Mouse (Mus musculus): Measurements from ENCODE around the gene Sh3bp2. TPM values are rescaled to one million over a fixed set of nuclear protein-coding genes. Genes with fewer than 3 reads are reported as not detected.
A peak's percentile ranks its signal among the peaks of the same experiment; 100 is the strongest.

Sh3bp2 gene
- polyA plus RNA-seq, 1 experiment from 2014 or later = 13.9 TPM

DNA sequence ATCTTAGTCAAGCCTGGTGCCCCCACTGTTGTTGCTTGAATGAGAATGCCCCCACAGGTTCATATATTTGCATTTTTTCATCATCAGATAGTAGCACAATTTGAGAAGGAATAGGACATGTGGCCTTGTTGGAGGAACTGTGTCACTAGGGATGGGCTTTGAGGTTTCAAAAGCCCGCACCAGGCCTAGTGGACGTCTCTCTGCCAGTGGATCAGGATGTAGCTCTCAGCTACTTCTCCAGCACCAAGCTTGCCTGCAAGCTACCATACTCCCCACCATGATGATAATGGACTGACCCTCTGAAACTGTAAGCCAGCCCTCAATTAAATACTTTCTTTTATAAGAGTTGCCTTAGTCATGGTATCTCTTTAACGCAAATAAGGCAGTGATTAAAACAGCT lies 13.2 kb upstream of the Sh3bp2 start:
- H3K36me3 ChIP-seq = no peaks in the 10 kb centered on the region
- WGBS = 84% methylated on average over 3 of the region's 3 CpGs
- no peak overlapping the region for H3K27ac ChIP-seq
- no peaks in the 10 kb centered on the region for H3K9me3 ChIP-seq
- H3K4me3 ChIP-seq = no peak overlapping the region
- H3K4me1 ChIP-seq = peaks cover 16% of the 10 kb centered on the region
- peaks cover 11% of the 10 kb centered on the region; the same call in 1 of the 2 replicates for H3K27me3 ChIP-seq
- peak overlapping the region; percentile 95 for H3K4me2 ChIP-seq
- ATAC-seq (ENCODE audit: insufficient number of reproducible peaks, insufficient read depth, low FRiP score, low TSS enrichment, low read depth) = no peak
- H3K9ac ChIP-seq = no peak overlapping the region

- Histone ChIP-seq H3K27ac (no peak within 1 kb of the TSS), H3K4me3 (peak within 1 kb of the TSS; percentile 74), H3K36me3 (no peaks in the 10 kb centered on the region), H3K4me1 (peaks cover 16% of the 10 kb centered on the region), H3K4me2 (peak within 1 kb of the TSS; percentile 95), H3K9ac (peak within 1 kb of the TSS; percentile 81), H3K27me3 (peaks cover 11% of the 10 kb centered on the region; the same call in 1 of the 2 replicates), H3K9me3 (no peaks in the 10 kb centered on the region)
- WGBS = under 1% methylated on average over 64 of the region's 64 CpGs
- ATAC-seq (ENCODE audit: insufficient number of reproducible peaks, insufficient read depth, low FRiP score, low TSS enrichment, low read depth) = peak; percentile 95
Measured at GRCm38 (mm10) chr5:34513466-34514217, 12.0 kb upstream of the Sh3bp2 start, which contains the start of gene Tnip2. Gene Tnip2, minus strand, starts transcription at chr5:34513991.

DNA sequence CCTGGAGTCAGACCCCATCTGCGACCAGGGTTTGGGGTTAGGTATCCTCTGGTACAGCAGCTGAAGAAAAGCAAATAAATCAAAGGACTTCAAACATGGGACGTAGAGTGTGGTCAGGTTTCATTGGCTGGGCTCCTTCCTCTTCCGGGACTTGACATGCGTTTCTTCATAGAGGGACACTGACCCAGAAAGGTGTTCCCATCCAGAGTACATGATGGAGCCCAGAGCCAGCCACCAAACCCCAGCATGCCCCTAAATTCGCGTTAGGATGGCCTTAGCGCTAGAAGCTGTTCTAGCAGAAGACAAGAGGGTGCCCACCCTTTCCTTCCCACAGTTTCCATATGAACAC lies 11.4 kb upstream of the Sh3bp2 start:
- Histone ChIP-seq H3K4me2 (peak overlapping the region; percentile 95), H3K27me3 (peaks cover 11% of the 10 kb centered on the region; the same call in 1 of the 2 replicates), H3K9me3 (no peaks in the 10 kb centered on the region), H3K36me3 (no peaks in the 10 kb centered on the region), H3K27ac (no peak overlapping the region), H3K4me3 (peak overlapping the region; percentile 74), H3K4me1 (peaks cover 16% of the 10 kb centered on the region), H3K9ac (0 out of 2 replicates have a peak overlapping the region, but pooled peaks have one; percentile 2)
- WGBS = 24% methylated on average over 7 of the region's 7 CpGs
- ATAC-seq (ENCODE audit: insufficient number of reproducible peaks, insufficient read depth, low FRiP score, low TSS enrichment, low read depth) = no peak

DNA sequence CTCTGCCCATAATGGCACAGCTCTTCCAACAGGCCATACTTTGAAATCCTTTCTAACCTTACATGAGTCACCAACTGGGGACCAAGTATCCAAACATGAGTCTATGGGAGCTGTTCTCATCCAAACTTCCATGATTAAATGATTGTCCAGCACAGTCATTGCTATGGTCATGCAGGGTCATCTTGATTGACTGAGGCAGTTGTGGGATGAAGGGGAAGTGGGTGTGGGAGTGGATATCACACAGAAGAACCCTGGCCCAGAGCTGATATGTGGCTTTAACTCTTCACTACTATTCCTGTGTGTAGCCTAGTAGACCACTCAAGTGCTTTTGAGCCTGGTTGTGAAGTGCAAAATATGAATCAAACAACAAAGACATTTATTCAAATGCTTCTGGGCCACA lies 10.5 kb upstream of the Sh3bp2 start:
- ATAC-seq (ENCODE audit: insufficient number of reproducible peaks, insufficient read depth, low FRiP score, low TSS enrichment, low read depth) = no peak
- Histone ChIP-seq H3K9me3 (no peaks in the 10 kb centered on the region), H3K36me3 (no peaks in the 10 kb centered on the region), H3K27me3 (peaks cover 11% of the 10 kb centered on the region; the same call in 1 of the 2 replicates), H3K4me2 (no peak overlapping the region), H3K27ac (no peak overlapping the region), H3K9ac (no peak overlapping the region), H3K4me3 (no peak overlapping the region), H3K4me1 (peaks cover 16% of the 10 kb centered on the region)

- 27% methylated on average over 3 of the region's 3 CpGs for WGBS
- Histone ChIP-seq H3K4me3 (no peak overlapping the region), H3K9ac (0 out of 2 replicates have a peak overlapping the region, but pooled peaks have one; percentile 27), H3K27me3 (peaks cover 4% of the 10 kb centered on the region; the same call in 1 of the 2 replicates), H3K9me3 (no peaks in the 10 kb centered on the region), H3K27ac (no peak overlapping the region), H3K4me1 (peaks cover 14% of the 10 kb centered on the region), H3K4me2 (no peak overlapping the region), H3K36me3 (no peaks in the 10 kb centered on the region)
- no peak for ATAC-seq (ENCODE audit: insufficient number of reproducible peaks, insufficient read depth, low FRiP score, low TSS enrichment, low read depth)
Measured at GRCm38 (mm10) chr5:34517913-34518312, 7.7 kb upstream of the Sh3bp2 start.

- 76% methylated on average over 9 of the region's 9 CpGs for WGBS
- H3K4me2 ChIP-seq = no peak overlapping the region
- no peak for ATAC-seq (ENCODE audit: insufficient number of reproducible peaks, insufficient read depth, low FRiP score, low TSS enrichment, low read depth)
- H3K36me3 ChIP-seq = no peaks in the 10 kb centered on the region
- H3K9me3 ChIP-seq = no peaks in the 10 kb centered on the region
- no peak overlapping the region for H3K9ac ChIP-seq
- 0 out of 2 replicates have a peak, but pooled peaks cover 2% of the 10 kb centered on the region for H3K4me1 ChIP-seq
- no peaks in the 10 kb centered on the region for H3K27me3 ChIP-seq
- H3K27ac ChIP-seq = no peak overlapping the region
- no peak overlapping the region for H3K4me3 ChIP-seq
Measured at GRCm38 (mm10) chr5:34519389-34519910, 6.2 kb upstream of the Sh3bp2 start.

DNA sequence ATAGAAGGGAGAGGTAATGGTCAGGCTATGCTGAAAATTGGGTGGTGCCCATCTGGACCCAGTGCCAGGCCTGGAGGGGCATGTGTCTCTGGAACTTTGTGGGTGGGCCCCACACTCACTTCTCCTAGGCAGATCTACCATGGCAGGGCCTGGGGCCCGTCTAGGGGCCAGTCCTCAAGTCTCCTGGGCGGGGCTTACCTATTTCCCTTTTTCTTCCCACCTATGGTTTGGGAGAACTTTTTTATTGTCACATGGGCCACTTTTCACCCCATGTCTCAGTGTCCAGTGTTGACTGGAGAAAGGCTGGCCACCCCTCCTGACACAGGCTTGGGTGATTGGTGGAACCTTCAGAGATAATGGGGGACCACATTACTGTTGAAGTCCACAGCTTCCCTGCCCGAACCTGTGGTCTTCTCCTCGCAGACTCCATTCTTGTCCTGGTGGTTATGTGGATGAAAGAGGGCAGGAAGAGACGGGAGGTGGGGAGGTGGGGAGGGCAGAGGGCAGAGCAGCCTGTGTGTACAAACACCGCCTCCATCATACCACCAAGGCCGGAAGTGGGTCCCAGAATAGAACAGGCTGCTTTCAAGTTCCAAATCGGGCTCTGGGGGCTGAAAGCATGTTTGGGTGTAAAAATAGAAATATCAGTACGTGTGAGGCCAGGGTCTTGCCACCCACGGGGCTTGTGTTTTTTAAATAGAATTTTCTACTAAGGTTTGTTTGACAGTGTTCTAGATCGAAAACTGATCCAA lies 5.0 kb upstream of the Sh3bp2 start:
- Histone ChIP-seq H3K4me3 (no peak overlapping the region), H3K27ac (no peak overlapping the region), H3K4me2 (no peak overlapping the region), H3K9me3 (no peaks in the 10 kb centered on the region), H3K36me3 (no peaks in the 10 kb centered on the region), H3K27me3 (no peaks in the 10 kb centered on the region), H3K4me1 (0 out of 2 replicates have a peak, but pooled peaks cover 3% of the 10 kb centered on the region), H3K9ac (no peak overlapping the region)
- 60% methylated on average over 11 of the region's 11 CpGs for WGBS
- no peak for ATAC-seq (ENCODE audit: insufficient number of reproducible peaks, insufficient read depth, low FRiP score, low TSS enrichment, low read depth)

DNA sequence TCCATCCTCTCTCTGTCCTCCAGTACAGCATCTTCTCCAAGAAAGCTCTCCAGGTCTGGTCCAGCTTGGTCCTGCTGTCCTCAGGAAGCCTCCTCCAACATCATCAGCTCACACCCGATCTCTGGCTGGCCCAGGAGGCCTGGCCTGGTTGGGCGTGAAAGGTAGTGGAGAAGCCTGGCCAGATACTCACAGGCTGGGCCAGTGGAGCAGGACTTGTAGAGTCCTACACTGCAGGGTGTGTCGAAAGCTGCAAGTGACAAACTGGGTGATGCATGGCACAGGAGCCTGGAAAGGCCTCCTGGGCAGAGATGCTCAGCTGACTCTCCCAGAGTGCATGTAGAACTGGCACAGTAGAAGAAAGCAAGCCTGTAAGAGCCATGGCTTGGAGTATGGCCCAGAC lies 4.3 kb upstream of the Sh3bp2 start:
- H3K4me1 ChIP-seq = 0 out of 2 replicates have a peak, but pooled peaks cover 7% of the 10 kb centered on the region
- H3K4me3 ChIP-seq = no peak overlapping the region
- peaks cover 3% of the 10 kb centered on the region; the same call in 1 of the 2 replicates for H3K27me3 ChIP-seq
- no peak overlapping the region for H3K27ac ChIP-seq
- H3K9ac ChIP-seq = no peak overlapping the region
- 82% methylated on average over 3 of the region's 3 CpGs for WGBS
- no peak for ATAC-seq (ENCODE audit: insufficient number of reproducible peaks, insufficient read depth, low FRiP score, low TSS enrichment, low read depth)
- no peaks in the 10 kb centered on the region for H3K9me3 ChIP-seq
- H3K36me3 ChIP-seq = no peaks in the 10 kb centered on the region
- H3K4me2 ChIP-seq = no peak overlapping the region

GRCm38 (mm10) chr5:34523958-34524485 lies 1.6 kb upstream of the Sh3bp2 start:
- no peak for ATAC-seq (ENCODE audit: insufficient number of reproducible peaks, insufficient read depth, low FRiP score, low TSS enrichment, low read depth)
- Histone ChIP-seq H3K36me3 (no peaks in the 10 kb centered on the region), H3K4me2 (no peak overlapping the region), H3K4me1 (0 out of 2 replicates have a peak, but pooled peaks cover 7% of the 10 kb centered on the region), H3K4me3 (no peak overlapping the region), H3K27me3 (peaks cover 12% of the 10 kb centered on the region; the same call in 1 of the 2 replicates), H3K9ac (no peak overlapping the region), H3K9me3 (no peaks in the 10 kb centered on the region), H3K27ac (no peak overlapping the region)
- 48% methylated on average over 4 of the region's 4 CpGs for WGBS

GRCm38 (mm10) chr5:34524511-34524910 lies 1.1 kb upstream of the Sh3bp2 start:
- H3K4me1 ChIP-seq = 0 out of 2 replicates have a peak, but pooled peaks cover 7% of the 10 kb centered on the region
- H3K9me3 ChIP-seq = no peaks in the 10 kb centered on the region
- no peak overlapping the region for H3K4me2 ChIP-seq
- no peak overlapping the region for H3K4me3 ChIP-seq
- no peak overlapping the region for H3K9ac ChIP-seq
- H3K27me3 ChIP-seq = peaks cover 12% of the 10 kb centered on the region; the same call in 1 of the 2 replicates
- H3K27ac ChIP-seq = no peak overlapping the region
- ATAC-seq (ENCODE audit: insufficient number of reproducible peaks, insufficient read depth, low FRiP score, low TSS enrichment, low read depth) = no peak
- no peaks in the 10 kb centered on the region for H3K36me3 ChIP-seq

DNA sequence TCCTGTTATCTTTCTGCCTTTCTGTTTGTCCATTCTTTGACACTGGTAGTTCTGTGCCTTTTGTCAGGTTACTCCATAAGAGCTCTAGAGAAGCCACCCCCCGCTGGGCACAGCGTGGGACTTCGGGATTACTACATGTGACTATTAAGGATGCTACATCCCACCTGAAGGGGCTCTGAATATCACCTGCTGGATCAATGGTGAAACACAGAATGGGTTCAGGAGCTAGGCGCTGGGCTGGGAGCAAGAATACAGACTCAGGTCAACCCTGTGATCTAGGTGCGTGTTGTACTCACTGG lies 788 bp downstream of the Sh3bp2 start:
- WGBS = 41% methylated on average over 5 of the region's 5 CpGs
- Histone ChIP-seq H3K27me3 (peaks cover 12% of the 10 kb centered on the region; the same call in 1 of the 2 replicates), H3K9me3 (no peaks in the 10 kb centered on the region), H3K4me3 (no peak overlapping the region), H3K36me3 (no peaks in the 10 kb centered on the region), H3K27ac (no peak overlapping the region), H3K9ac (no peak overlapping the region), H3K4me1 (0 out of 2 replicates have a peak, but pooled peaks cover 5% of the 10 kb centered on the region), H3K4me2 (peak overlapping the region; percentile 72)
- ATAC-seq (ENCODE audit: insufficient number of reproducible peaks, insufficient read depth, low FRiP score, low TSS enrichment, low read depth) = no peak

All from embryonic facial prominence, embryonic 13.5 days (tissue).